Mouse (Mus musculus): Measurements from ENCODE around the gene Kit.
A peak's percentile ranks its signal among the peaks of the same experiment; 100 is the strongest.

Kit gene

DNA sequence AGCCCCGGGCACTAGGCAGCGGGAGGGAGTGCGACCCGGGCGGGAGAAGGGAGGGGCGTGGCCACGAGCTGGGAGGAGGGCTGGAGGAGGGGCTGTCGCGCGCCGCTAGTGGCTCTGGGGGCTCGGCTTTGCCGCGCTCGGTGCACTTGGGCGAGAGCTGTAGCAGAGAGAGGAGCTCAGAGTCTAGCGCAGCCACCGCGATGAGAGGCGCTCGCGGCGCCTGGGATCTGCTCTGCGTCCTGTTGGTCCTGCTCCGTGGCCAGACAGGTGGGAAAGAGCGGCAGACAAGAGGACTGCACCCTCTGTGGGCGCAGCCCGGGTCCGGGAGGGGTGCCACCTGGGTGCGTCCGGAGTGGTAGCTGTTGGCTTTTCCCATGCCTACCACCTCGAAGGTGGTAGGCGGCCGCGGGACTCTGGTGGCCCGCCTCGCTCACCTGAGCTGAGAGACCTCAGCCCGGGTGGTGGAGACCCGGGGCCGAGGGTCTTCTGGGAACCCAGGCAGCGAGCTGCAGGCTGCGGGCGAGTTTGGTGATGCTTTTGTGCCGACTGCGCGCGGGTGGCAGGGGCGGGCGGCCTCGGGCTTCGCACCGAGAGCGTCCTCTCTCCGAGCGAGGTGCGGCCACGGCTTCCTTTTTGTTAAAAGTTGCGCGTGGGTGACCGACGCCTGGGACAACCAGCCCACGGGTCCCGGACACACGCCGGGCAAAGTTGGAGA is at the start of gene Kit:
TSS of gene Kit (plus strand) at position 65 of the 715 bp plus-strand sequence.
- peak; percentile 38 to 73 for DNase-seq (ENCODE audit: low spot score in 2 of 2)

DNA sequence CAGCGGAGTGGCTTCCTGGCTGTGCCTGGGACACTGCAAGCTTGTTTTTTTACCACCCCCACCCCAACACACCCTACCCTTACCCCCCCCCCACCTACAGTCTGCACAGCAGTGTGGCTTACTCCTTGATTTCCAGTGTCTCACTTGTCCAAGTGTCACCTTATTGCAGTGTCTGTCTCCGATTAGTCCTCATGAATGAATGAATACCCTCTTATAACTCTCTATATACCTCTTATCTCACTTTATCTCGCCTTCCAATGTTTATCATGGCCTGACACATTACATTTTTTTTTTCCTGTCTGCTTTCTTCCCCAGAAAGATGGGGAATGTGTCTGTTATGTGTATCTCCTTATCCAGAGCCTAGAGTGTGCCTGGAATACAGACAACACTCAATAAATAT is 38.6 kb upstream of the Kit start:
- no peak for DNase-seq (ENCODE audit: low spot score in 2 of 2)

DNA sequence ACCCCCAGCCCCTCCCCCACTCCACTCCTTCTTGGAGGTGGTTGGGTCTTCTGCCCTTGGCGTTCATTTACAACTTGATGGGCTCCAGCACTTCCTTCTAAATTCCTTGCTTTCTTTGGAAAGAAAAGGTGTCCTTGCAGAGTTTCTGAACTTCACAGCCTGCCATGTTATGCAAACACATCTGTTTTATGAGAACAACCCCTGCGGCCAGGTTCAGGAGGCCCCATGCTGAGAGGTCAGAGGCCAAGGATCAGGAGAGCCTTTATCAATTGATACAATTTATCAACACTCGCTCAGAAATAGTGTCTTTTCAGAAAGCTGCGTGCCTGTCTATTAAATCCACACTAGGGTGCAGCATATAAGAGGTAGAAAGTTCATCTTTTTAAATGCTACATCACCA is 37.0 kb upstream of the Kit start:
- no peak for DNase-seq (ENCODE audit: low spot score in 2 of 2)

DNA sequence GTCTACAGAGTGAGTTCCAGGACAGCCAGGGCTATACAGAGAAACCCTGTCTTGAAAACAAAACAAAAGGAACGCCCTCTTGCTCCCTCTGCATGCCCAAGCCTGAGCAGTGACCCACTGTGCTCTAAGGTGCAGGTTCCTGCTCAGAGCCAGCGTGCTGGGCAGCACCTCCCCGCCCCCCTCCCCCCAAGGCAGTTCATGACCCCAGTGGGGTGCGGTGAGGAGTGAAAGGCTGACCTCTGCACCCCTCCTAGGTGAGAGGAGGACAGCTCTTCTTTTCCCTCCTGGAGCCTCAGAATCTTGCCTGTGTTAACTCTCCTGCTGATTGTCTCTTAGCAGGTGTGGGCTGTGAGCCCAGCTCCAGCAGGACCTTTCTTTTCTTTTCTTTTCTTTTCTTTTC is 36.3 kb upstream of the Kit start:
- DNase-seq (ENCODE audit: low spot score in 2 of 2), result no peak

DNA sequence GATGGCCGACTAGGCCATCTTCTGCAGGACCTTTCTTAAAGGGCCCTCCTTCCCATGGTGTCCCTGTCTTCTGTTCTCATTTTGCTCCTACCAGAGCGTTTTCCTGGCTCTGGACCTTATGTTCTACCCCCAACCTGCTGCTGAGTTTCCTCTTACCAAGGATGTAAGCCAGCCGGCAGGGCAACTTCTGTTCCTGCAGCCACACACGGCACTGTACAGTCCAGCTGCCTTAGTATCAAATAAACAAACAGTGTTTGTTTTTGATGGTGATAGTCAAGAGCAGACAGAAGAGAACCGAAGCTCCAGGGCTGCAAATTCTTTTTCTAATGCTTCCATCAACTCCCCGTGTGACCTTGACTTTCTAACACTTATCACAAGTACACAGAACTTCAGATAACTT is 35.6 kb upstream of the Kit start:
- no peak for DNase-seq (ENCODE audit: low spot score in 2 of 2)

DNA sequence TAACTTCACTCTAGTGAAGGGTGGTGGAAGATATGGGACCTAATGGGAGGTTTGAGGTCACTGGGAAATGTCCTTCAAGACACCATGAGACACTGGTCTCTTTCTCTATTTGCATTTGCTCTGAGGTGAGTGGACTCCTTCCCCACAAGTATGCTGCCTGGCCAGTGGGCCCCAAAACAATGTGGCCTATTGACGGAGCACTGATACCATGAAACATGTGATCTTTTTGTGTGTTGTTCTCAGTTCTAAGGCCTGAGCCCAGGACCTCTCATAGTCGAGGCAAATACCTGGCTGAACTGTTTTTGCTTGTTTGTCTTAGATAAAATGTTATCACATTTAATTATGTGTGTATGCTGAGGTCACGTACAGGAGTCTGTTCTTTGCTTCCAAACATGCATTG is 31.0 kb upstream of the Kit start:
- no peak for DNase-seq (ENCODE audit: low spot score in 2 of 2)

DNA sequence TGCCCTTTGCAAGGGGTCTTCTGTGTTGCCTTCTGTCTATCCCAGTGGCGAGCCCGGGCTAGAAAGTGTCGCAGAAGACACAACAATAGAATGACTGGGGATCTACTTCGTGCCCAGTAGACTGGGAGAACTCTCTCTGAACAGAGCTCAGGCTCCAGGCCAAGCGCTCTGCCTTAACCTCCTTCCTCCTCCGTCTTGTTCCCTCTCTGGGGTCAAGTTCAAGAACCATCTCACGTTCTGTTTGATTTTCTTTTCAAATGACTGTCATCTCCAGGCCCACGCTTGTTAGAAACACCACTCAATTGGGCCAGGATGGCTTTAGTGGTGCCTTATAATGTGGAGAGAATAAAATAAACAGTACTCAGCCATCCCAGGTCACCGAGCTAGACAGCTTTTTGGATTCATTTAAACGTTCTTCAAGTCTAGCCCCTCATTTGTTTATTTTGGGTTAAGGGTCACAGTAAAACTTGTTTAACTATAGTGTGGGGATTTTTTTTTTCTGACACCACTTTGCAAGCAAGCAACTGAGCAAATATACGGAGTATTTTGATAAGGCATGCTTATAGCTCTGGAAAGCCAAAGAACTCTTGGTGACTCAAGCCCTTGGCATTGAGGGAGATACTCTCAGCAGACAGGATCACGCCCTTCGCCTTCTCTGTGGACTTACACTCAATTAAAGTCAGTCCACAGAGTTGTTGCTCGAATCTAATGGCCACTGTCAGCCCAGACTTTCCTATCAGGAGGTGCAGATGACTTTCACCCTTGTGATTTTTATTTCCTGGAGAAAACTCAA is 30.0 kb upstream of the Kit start:
- no peak for DNase-seq (ENCODE audit: low spot score in 2 of 2)

DNA sequence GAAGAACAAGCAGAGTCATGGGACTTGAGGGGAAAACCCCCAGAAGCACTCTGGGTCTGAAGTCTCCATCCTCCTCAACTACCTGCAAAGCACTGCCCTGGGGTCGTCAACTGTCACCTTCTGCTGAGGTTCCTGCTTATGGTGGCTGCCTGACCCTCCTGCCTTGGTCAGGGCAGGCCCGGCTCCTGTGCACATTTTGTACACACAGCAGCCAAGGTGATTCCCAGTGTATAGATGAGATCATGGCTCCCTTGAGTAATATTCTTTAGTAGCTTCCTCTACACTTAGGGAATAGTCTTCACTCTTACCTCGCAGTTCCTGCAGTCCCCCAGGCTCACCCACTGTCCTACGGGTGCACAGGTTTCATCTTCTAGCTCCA is 29.5 kb upstream of the Kit start:
- DNase-seq (ENCODE audit: low spot score in 2 of 2), result no peak

DNA sequence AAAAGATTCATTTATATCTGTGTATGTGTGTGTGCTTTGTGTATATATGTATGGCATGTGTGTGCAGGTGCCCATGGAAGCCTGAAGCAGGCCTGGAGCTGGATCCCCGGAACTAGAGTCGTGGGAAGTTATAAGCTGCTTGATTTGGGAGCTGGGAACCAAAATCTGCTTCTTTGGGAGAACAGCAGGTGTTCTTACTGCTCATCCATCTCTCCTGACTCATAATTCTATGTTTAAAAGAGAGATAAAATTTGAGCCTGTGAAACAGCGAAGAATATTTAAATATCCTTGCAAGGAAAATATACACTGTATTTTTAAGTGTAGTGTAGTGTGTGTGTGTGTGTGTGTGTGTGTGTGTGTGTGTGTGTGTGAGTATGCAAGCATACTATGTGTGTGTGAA is 21.7 kb upstream of the Kit start:
- DNase-seq (ENCODE audit: low spot score in 2 of 2), result no peak

DNA sequence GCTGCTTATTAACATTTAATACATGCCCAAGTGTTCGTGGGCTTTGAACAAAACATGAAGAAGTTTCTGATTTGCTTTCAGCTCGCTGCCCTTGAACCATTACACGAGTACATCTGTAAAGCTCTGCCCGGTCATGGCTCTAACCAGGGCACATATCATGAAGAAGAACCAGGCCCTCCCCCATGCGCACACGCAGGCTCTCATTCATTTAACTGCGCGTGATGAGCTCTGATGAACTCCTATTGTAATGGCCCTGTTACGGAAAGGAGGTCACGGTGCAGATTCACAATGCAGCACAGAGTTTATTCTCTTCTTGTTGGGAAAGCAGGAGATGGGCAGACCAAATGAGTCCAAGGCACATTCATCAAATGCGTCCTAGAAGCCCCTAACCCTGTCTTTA is 17.1 kb upstream of the Kit start:
- no peak for DNase-seq (ENCODE audit: low spot score in 2 of 2)

DNA sequence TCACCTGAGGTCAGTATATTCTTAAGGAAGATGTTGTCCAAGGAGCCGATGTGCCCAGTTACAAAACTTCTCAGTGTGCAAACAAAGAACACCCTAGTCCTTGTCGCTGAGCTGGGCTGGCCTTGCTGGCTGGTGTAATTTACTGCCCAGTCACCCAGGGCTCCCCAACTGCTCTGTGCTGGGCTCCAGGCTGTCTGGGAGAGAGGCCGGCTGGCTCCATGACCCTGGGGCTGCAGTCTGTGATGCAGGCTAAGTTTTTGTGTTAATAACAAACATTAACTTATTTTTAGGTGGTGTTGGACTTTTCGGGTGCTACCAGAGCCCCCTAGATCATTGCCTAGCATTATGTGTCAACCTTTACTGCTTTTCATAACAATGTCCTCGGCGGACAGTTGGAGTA is 15.4 kb upstream of the Kit start:
- no peak for DNase-seq (ENCODE audit: low spot score in 2 of 2)

DNA sequence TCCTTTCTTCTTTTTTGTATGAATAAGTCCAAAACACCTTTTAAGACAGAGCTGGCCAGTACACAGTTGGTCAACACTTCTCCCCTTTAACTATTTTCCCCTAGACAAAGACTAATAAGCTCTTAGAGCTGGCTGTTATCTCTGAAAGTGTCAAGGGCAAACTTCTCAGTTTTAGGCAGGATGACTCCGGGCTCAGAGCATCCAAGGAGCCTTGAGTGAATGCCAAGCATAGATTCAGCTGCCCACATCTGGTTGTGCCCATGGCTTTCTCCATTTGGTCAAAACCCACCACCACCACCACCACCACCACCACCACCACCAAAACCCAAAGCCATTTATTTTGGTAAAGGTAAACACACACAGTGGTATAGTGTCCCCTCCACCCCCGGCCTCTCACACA is 13.5 kb upstream of the Kit start:
- DNase-seq (ENCODE audit: low spot score in 2 of 2), result no peak

DNA sequence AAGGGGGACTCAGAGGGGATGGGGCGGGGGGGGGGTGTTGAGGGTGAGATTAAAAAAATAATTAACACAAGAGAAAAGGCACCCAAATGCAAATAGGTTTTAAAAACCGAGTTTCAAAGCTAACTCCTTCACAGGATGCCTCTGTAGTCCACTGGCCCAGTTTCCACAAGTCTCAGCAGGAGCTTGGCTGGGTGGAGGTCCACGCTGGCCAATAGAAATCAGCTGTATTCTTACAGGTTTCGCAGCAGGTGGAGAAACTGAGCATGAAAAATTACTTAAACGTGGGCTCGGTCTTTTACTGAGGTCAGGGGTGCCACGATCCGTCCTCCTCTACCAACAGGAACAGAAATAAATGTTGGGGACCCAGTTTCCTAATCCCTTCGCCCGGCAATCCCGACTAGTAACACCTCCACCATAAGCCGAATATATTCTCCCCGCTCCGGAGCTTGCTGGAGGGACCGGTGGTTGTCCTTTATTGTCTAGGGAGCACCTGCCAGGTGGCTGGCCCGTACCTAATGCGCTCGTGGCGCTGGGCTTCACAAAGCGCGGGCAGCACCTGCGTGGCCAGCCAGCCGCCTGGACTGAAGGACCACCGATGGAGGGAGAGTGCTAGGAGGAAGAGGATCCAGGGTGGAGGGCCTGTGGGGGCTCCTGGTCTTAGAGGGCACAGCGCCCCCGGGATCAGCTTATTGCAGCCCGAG is 415 bp upstream of the Kit start:
- DNase-seq (ENCODE audit: low spot score in 2 of 2), result no peak

DNA sequence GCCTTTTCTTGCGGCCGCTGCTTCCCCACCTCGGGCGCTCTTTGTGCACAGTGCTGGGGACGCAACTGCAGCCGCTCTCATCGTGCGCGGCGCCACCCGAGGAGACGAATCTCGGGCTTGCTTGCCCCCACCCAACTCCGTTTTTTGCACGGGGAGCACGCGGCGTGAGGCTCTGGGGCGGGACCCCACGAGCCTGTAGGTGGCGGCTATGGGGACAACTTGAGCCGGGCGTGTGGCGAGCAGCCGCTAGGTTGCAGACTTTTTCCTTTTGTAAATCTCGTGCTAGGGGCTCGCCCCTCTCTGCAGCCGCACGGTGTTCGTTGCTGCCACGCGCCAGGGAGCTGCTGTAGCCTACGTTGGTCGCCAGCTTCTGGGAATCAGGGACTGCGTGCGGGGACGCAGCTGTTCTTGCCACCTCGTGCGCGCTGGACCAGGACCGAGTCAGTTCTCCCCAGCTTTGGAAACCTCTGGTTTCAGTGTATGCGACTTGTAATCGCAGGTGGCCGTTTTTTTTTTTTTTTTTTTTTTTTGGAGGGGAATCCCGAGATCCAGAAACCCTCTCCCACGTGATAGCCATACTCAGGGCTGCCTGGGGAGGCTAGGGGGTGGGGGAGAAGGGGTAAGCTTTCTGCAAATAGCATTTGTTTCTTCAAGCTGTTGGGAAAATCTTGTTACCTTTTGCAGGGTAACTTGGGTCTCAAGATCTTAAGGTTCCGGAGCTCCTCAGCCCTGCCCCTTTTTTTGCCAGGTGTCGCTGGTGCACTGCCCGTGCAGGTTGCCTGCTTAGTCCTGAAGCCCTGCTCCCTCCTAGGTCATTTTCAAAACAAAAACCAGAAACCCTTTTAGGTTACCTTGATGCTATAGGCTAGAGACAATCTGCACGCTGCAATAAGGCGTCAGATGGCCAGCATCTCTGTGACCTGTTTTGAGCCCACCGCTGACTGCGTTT is 1.1 kb downstream of the Kit start:
- DNase-seq (ENCODE audit: low spot score in 2 of 2), result peak in 1 of 2 experiments; percentile 47

DNA sequence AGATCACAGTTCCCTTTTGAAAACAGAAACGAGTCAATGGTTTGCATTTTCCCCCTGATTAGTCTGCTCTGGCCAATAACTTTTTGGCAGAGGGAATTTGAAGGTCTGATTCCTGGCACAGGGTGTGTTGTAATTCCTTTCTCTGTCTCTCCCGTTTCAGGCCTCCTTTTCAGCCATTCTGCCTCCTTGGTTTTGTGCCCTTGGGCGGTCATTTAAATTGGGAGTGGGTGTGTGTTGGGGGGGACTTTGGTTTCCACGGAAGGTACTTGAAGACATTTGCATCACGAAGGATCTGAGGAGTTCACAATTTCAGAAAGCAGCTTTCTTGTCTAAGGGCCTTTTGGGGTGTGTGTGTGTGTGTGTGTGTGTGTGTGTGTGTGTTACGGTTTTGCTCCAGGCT is 2.0 kb downstream of the Kit start:
- DNase-seq (ENCODE audit: low spot score in 2 of 2), result no peak

DNA sequence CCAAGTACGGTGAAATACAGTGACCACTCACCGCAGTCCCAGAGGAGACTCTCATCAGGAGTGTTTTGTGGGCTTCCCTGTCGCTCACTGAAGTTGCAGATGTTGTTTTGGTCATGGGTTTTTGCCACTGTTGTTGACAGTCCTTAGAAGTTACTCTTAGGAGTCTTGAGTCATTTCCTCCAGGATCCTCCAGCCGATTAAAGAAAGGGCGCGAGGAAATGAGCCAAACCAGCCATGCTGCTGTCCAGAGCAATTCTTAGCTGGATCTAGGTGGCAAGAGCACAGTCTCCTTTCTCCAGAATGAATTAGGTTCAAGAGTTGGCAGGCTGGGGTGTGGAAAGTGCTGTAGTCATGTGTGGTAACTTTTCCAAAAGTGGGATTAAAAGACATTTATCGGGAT is 3.4 kb downstream of the Kit start:
- DNase-seq (ENCODE audit: low spot score in 2 of 2), result no peak

DNA sequence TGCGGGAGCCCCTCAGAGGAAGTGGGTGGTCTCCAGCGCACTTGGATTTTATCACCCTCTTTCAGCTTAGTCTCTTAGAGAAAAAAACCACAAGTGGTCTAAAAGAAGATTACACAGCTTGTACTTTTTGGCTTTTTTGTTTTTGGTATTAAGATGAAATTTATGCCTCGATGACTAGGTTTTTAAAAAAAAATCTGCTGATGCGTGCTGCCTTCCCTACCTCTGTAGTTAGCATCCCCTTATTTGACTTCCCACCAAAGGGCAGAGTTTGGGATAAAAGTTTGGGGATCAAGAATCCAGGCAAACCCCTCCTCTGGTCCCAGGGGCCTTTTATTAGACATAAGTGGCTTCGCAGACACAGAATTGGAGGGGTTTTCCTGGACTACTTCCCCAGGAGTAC is 4.5 kb downstream of the Kit start:
- DNase-seq (ENCODE audit: low spot score in 2 of 2), result no peak

DNA sequence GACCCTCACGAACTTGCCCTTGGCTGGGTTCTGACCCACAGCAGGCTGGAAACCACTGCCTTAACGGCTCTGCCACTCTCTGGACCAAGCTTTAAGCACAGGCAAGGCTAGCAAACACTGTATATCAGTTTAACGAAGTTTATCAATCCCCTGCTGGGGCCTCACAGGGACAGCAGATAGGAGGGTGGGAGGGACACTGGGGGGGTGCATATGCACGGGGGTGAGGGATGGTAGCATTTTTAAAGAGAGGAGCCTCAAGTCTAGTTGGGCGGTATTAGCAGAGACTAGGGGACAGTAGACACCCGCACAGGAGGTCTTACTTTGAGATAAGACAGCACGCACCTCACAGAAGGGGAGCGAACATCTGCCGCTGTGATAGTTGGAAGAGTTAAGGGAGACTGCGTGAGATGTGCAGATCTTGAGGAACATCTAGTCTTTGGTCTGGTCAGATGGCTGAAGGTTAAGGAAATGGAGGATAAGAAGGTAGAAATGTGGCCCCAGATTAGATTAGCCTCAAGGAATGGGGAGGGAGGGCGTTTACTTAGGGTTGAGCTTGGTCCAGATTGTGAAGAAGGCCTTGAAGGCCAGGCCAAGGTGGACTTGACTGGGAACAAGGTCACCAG is 5.0 kb downstream of the Kit start:
- DNase-seq (ENCODE audit: low spot score in 2 of 2), result no peak

DNA sequence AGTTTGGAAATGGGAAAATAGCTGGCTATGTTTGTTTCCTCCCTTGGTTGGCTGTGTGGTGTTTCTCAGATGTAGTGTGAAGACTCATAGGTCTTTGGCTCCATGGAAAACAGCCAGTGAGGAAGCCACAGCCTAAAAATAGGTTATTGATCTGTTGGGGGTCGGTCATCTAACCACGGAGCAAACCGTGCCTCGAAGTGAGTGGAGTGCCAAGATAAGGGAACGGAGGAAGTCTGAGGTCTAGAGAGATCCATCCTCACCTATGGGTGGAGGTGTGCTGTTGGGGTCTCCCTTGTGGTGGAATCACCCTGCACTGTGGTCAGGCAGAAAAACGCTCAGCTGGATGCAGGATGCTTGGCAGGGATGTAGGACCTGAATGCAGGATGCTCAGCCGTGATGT is 7.2 kb downstream of the Kit start:
- DNase-seq (ENCODE audit: low spot score in 2 of 2), result no peak

DNA sequence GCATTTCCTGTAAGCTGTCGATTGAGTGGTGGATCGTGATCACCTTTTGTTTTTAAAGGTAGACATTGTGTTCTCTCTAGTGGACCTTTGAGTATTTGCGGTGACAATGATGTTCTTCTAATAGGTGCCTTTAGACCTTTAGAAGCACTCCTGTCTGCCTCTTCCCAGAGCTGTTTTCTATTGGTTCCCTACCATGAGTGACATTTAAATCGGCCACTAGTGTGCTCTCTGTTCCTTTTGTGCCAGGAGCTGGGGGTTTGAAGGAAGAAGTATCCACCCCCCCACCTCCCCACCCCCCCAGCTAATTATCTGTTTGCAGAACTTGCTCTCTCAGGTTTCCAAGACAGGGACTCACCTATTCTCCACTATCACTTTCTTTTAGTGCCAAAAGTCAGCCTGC is 13.1 kb downstream of the Kit start:
- DNase-seq (ENCODE audit: low spot score in 2 of 2), result no peak

DNA sequence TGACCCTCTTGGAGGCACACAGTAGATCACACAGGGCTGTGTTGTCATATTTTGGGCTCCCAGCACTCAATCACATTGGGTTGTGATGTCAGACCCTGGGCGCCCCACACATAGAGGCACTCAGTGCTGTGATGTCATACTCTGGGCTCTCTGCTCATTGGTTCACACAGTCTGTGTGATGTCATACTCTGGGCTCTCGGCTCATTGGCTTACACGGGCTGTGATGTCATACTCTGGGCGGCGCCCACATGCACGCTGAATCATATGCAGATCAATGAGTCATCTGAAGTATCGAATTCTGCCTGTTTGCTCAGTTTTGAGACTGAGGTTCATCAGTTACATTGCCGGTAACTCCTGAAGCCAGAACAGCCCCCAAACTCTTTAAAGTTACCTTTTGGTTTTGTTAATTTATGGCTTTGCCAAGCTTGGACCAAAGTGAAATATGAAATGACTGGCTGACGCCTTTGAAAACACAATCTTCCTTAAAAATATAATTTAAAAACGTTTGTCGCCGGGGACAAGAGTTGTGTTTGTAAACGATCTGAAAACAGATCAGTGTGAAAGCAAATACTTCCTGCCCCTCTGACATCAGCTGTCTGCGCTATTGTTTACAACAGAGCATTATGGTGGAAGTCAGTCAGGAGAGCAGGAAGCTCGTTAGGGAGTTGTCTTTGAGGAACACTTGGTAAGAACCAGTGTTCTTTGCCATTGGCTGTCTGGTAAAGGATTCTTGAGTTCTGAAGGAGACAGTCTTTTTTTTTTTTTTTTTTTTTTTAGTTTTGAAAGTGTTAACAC is 15.0 kb downstream of the Kit start:
- DNase-seq (ENCODE audit: low spot score in 2 of 2), result no peak

Measured in spleen, postnatal 10 days (tissue).